Mouse (Mus musculus) myocyte (in vitro differentiated cells): Measurements from ENCODE around the gene Duoxa1. TPM values are rescaled to one million over a fixed set of nuclear protein-coding genes. Genes with fewer than 3 reads are reported as not detected.

Source experiments
- H3K27me3 ChIP-seq: one replicate; pipeline ENCODE4 v1.6.1; 2011; ENCODE audit not compliant: control insufficient read depth, insufficient read depth, insufficient read length
- H3K36me3 ChIP-seq: one replicate; pipeline ENCODE4 v1.6.1; 2011; ENCODE audit not compliant: control insufficient read depth, insufficient read depth
- H3K4me2 ChIP-seq: one replicate; pipeline ENCODE4 v1.6.1; 2011; ENCODE audit warnings: low read depth, control low read depth
- H3K4me3 ChIP-seq: one replicate; pipeline ENCODE4 v1.5.1; 2011; ENCODE audit warnings: mild to moderate bottlenecking, control low read depth, moderate library complexity
- H3K79me2 ChIP-seq: one replicate; pipeline ENCODE4 v1.6.1; 2011; ENCODE audit not compliant: control insufficient read depth, insufficient read depth
- H3ac ChIP-seq: one replicate; pipeline ENCODE4 v1.6.1; 2011; ENCODE audit not compliant: control insufficient read depth, insufficient read length
- CEBPB ChIP-seq: IDR thresholded peaks from 2 replicates; pipeline ENCODE4 v1.6.1; 2011; ENCODE audit warnings: mild to moderate bottlenecking, moderate library complexity; ENCODE audit not compliant: poor library complexity, insufficient read depth, severe bottlenecking
- E2F4 ChIP-seq: IDR thresholded peaks from one replicate; pipeline ENCODE4 v1.6.1; 2011; ENCODE audit warnings: mild to moderate bottlenecking, control low read depth, moderate library complexity; ENCODE audit not compliant: insufficient read depth
- MAX ChIP-seq: IDR thresholded peaks from one replicate; pipeline ENCODE4 v1.6.1; 2011; ENCODE audit warnings: low read depth, mild to moderate bottlenecking, control low read depth
- MYOD1 ChIP-seq, 3 experiments: IDR thresholded peaks; one replicate each; pipeline ENCODE4 v1.6.1; 2011; ENCODE audit warnings: control low read depth in 2 of 3, low read depth in 2 of 3, mild to moderate bottlenecking in 2 of 3, moderate library complexity in 1 of 3; ENCODE audit not compliant: insufficient read length in 2 of 3, control insufficient read depth in 1 of 3
- MYOG ChIP-seq, 3 experiments: IDR thresholded peaks; one replicate each; pipeline ENCODE4 v1.6.1; 2011; ENCODE audit warnings: control low read depth in 2 of 3, low read depth in 2 of 3, mild to moderate bottlenecking in 2 of 3; ENCODE audit not compliant: insufficient read length in 2 of 3, control insufficient read depth in 1 of 3, insufficient read depth in 1 of 3
- POLR2A ChIP-seq: IDR thresholded peaks from one replicate; pipeline ENCODE4 v1.6.1; 2011; ENCODE audit warnings: low read depth, mild to moderate bottlenecking, control low read depth, moderate library complexity; ENCODE audit not compliant: insufficient read length
- POLR2AphosphoS2 ChIP-seq: IDR thresholded peaks from one replicate; pipeline ENCODE4 v1.6.1; 2011; ENCODE audit warnings: low read depth, control low read depth; ENCODE audit not compliant: insufficient read length
- REST ChIP-seq: IDR thresholded peaks from one replicate; pipeline ENCODE4 v1.6.1; 2011; ENCODE audit warnings: mild to moderate bottlenecking, control low read depth, moderate library complexity; ENCODE audit not compliant: insufficient read depth, insufficient read length
- SRF ChIP-seq: IDR thresholded peaks from one replicate; pipeline ENCODE4 v1.6.1; 2011; ENCODE audit warnings: low read depth; ENCODE audit not compliant: control insufficient read depth, insufficient read length
- TCF12 ChIP-seq: IDR thresholded peaks from one replicate; pipeline ENCODE4 v1.6.1; 2011; ENCODE audit warnings: mild to moderate bottlenecking, control low read depth; ENCODE audit not compliant: poor library complexity, insufficient read depth, severe bottlenecking
- TCF3 ChIP-seq: IDR thresholded peaks from one replicate; pipeline ENCODE4 v1.6.1; 2011; ENCODE audit warnings: low read depth, control low read depth; ENCODE audit not compliant: insufficient read length
- USF1 ChIP-seq: IDR thresholded peaks from one replicate; pipeline ENCODE4 v1.6.1; 2011; ENCODE audit warnings: low read depth, mild to moderate bottlenecking, control low read depth, moderate library complexity
- polyA plus RNA-seq: library from polyadenylated mRNA; unstranded; fragments of >200 nt; fragmentation: generic; extraction: Trizol; gene quantifications from one replicate; pipeline ENCODE4 v1.2.1, GENCODE M21; 2012; ENCODE audit warnings: missing spikeins

Duoxa1 gene
- polyA plus RNA-seq, 1 experiment, result 2.6 TPM

DNA sequence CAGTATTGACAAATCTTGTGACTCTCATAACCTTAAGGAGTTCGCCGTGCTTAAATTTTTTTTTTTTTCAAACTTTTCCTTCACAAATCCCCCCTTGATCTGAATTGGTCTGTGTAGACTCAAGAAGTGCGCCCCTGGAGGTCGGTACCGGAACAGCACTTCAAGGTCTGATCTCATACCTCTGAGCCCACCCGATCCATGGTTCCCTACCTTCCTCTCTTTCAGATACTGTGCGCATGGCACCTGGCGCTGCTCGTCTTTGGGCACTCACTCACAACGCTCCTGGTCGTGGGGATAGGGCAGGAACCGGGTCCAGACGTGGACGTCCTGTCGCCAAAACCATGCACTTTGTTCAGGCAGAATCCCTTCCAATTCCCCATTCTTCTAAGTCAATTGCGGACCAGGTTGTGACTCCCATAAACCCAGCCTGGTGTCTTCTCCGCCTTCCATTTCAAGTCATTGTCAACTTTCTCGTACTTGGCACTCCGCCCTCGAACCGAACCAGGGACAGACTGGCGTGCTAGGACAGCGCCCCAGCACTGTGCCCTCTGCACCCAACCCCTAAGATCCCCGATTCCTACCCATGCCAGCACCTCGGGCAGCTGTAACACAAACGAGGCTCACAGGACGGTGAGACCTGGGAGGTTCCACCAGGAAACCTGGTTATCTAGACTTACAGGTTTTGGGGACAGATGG is 660 bp downstream of the Duoxa1 start:
- TF ChIP-seq E2F4 (no peak), POLR2AphosphoS2 (no peak), USF1 (no peak), MYOG (IDR thresholded peaks at IDR 0.05; ENCODE audit: control insufficient read depth in 1 of 3, insufficient read depth in 1 of 3, insufficient read length in 2 of 3, low read depth in 2 of 3) (no peak), MYOD1 (IDR thresholded peaks at IDR 0.05; ENCODE audit: control insufficient read depth in 1 of 3, insufficient read length in 2 of 3, low read depth in 2 of 3) (no peak), CEBPB (no peak), TCF3 (no peak), REST (no peak), SRF (no peak), MAX (no peak), POLR2A (no peak)
- H3K4me3 ChIP-seq, result no peak overlapping the region

DNA sequence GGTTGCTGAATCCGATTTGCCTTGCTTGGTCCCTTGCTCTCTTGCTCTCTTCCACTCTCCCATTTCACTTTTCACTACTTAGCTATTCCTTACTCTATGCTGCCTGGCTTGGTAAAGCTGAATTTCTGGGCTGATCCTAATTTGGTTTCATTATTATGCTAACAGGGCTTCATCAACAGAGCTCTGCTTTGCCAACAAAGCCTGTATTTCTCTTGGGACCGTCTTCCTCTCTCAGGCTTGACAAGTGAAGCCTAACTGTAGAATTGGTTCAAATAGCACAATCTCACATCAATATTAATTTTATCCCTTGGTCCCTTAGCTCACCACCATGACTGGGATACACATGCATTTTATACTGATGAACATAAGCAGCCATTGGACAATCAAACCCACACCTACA is 2.0 kb downstream of the Duoxa1 start:
- Histone ChIP-seq H3K27me3 (no peaks in the 10 kb centered on the region), H3K79me2 (no peaks in the 10 kb centered on the region), H3K4me2 (no peak overlapping the region), H3ac (no peak overlapping the region), H3K36me3 (no peaks in the 10 kb centered on the region), H3K4me3 (no peak overlapping the region)
- TF ChIP-seq MAX (no peak), E2F4 (no peak), SRF (no peak), CEBPB (no peak), REST (no peak), TCF3 (no peak)

More for the DNA sequence above, 660 bp downstream of the Duoxa1 start:
- Histone ChIP-seq H3ac (no peak overlapping the region), H3K36me3 (no peaks in the 10 kb centered on the region), H3K79me2 (no peaks in the 10 kb centered on the region), H3K27me3 (no peaks in the 10 kb centered on the region), H3K4me2 (no peak overlapping the region)

DNA sequence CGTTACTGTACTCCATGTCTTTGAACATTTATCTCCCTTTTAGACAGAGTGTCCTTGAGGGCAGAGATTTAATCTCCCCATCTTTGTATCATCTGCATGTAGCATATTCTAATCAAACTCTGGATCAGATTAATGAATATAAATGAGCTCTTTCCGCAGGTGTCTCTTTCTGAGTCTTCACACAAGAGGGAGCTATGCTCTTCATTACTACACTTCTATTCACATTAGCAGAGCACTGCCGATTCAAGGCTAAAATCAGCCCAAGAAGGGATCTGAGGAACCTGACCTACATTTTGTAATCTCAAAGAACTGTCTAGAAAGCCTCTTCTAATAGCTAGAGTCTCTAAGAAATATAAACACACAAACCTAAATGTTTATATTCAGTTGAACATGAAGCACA is 3.9 kb downstream of the Duoxa1 start:
- Histone ChIP-seq H3K27me3 (no peaks in the 10 kb centered on the region), H3K36me3 (no peaks in the 10 kb centered on the region), H3ac (no peak overlapping the region), H3K4me2 (no peak overlapping the region), H3K4me3 (no peak overlapping the region), H3K79me2 (no peaks in the 10 kb centered on the region)
- no peak for TF ChIP-seq USF1
- no peak for TF ChIP-seq MAX
- no peak for TF ChIP-seq MYOG (IDR thresholded peaks at IDR 0.05; ENCODE audit: control insufficient read depth in 1 of 3, insufficient read depth in 1 of 3, insufficient read length in 2 of 3, low read depth in 2 of 3)
- TF ChIP-seq TCF3, result no peak
- no peak for TF ChIP-seq TCF12
- no peak for TF ChIP-seq MYOD1 (IDR thresholded peaks at IDR 0.05; ENCODE audit: control insufficient read depth in 1 of 3, insufficient read length in 2 of 3, low read depth in 2 of 3)

DNA sequence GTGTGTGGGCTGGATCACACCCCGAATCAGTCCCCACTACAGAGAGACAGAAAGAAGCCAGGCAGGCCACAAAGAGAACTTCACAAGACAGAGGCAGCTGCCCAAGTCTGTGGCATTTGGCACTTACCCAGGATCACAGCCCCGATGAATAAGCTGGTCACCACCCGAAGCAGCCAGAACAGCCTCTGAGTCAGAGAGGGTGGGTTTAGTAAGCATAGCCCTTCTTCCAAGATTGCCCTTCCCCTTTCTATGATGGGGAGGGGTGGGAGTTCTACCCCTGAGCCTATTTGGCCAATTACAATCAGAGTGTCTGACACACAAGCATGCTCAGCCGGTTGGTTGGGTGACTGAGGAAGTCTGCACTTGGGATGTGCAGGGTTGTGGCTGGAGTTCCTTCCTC is 7.3 kb downstream of the Duoxa1 start:
- Histone ChIP-seq H3K4me2 (peak overlapping the region; percentile 93), H3K36me3 (no peaks in the 10 kb centered on the region), H3K27me3 (no peaks in the 10 kb centered on the region), H3K79me2 (no peaks in the 10 kb centered on the region), H3K4me3 (no peak overlapping the region), H3ac (no peak overlapping the region)
- TF ChIP-seq MYOD1 (IDR thresholded peaks at IDR 0.05; ENCODE audit: control insufficient read depth in 1 of 3, insufficient read length in 2 of 3, low read depth in 2 of 3) (peak; percentile 55 to 85 (median 84)), MYOG (IDR thresholded peaks at IDR 0.05; ENCODE audit: control insufficient read depth in 1 of 3, insufficient read depth in 1 of 3, insufficient read length in 2 of 3, low read depth in 2 of 3) (peak in 2 of 3 experiments; percentile 42 to 86), TCF12 (peak; percentile 45), CEBPB (no peak)

DNA sequence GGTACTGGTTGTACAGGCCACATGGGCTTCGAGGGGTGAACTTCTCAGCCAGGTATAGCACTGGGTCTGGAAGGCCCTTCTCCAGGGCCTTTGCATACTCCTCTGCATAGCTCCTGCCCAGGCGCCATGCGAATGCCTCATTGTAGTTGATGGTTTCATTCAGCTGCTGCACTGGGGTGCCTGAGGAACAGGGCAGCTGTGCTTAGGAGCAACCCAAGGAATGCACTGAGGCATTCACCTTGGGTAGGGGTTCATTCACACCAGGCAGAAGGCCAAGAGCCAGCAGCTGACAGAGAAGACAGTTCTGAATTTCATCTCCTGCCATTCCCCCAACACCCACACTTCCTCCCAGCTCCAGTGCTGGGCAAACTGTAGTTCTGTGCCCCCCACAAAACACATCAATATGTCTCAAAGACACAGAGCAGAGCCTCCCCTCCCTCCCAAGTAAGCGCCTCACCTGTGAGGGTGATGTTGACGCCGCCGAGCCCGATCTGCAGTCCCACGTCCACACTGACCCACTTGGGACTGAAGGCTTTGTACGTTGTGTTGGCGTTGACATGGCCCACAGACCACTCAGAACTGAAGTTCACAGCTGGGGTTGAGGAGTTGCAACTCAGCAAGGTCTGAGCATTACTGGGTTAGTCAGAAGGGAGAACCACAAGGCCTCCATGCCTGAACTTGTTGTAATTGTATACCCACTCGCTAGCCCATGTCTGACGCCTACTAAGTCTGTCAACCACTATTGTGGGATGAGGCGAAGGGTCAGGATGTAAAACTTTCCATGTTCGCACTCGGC is 8.2 kb downstream of the Duoxa1 start:
- peak; percentile 64 to 98 (median 93) for TF ChIP-seq MYOG (IDR thresholded peaks at IDR 0.05; ENCODE audit: control insufficient read depth in 1 of 3, insufficient read depth in 1 of 3, insufficient read length in 2 of 3, low read depth in 2 of 3)
- TF ChIP-seq MAX, result no peak
- TF ChIP-seq TCF3, result peak; percentile 91
- peak; percentile 23 to 97 (median 97) for TF ChIP-seq MYOD1 (IDR thresholded peaks at IDR 0.05; ENCODE audit: control insufficient read depth in 1 of 3, insufficient read length in 2 of 3, low read depth in 2 of 3)
- TF ChIP-seq TCF12, result peak; percentile 89
- TF ChIP-seq POLR2A, result no peak
- no peak for TF ChIP-seq POLR2AphosphoS2
- TF ChIP-seq CEBPB, result no peak
- Histone ChIP-seq H3K27me3 (no peaks in the 10 kb centered on the region), H3ac (no peak overlapping the region), H3K79me2 (no peaks in the 10 kb centered on the region), H3K36me3 (no peaks in the 10 kb centered on the region), H3K4me2 (peak overlapping the region; percentile 93), H3K4me3 (no peak overlapping the region)
